Mouse (Mus musculus) forebrain, embryonic 15.5 days (tissue): ENCODE measurements around the gene Nus1. TPM values are rescaled to one million over a fixed set of nuclear protein-coding genes. Genes with fewer than 3 reads are reported as not detected.

Experiments used
- ATAC-seq: fragments of 200-750 bp; cut with Nextera tagmentation; replicated peaks from 2 replicates; pipeline ENCODE4 v1.8.0; 2017; ENCODE audit warnings: mild to moderate bottlenecking, moderate TSS enrichment, moderate library complexity
- H3K27ac ChIP-seq: fragments of 300-500 bp; sonication (generic); replicated peaks from 2 replicates; pipeline ENCODE4 v1.5.1; 2015; ENCODE audit warnings: mild to moderate bottlenecking, inconsistent platforms
- H3K27me3 ChIP-seq: fragments of 300-500 bp; sonication (generic); 2 replicates; pipeline ENCODE4 v1.6.1; 2015; ENCODE audit warnings: inconsistent platforms
- H3K36me3 ChIP-seq: fragments of 300-500 bp; sonication (generic); 2 replicates; pipeline ENCODE4 v1.6.1; 2015; ENCODE audit warnings: mild to moderate bottlenecking, inconsistent platforms
- H3K4me1 ChIP-seq: fragments of 300-500 bp; sonication (generic); 2 replicates; pipeline ENCODE4 v1.6.1; 2015; ENCODE audit warnings: inconsistent platforms
- H3K4me2 ChIP-seq: fragments of 300-500 bp; sonication (generic); replicated peaks from 2 replicates; pipeline ENCODE4 v1.6.1; 2015; ENCODE audit warnings: mild to moderate bottlenecking, inconsistent platforms
- H3K4me3 ChIP-seq: fragments of 300-500 bp; sonication (generic); 2 replicates; pipeline ENCODE4 v1.5.1; 2015; ENCODE audit warnings: mild to moderate bottlenecking, inconsistent platforms
- H3K9ac ChIP-seq: fragments of 300-500 bp; sonication (generic); replicated peaks from 2 replicates; pipeline ENCODE4 v1.6.1; 2015; ENCODE audit warnings: mild to moderate bottlenecking, inconsistent platforms
- H3K9me3 ChIP-seq: fragments of 300-500 bp; sonication (generic); 2 replicates; pipeline ENCODE4 v1.6.1; 2016; ENCODE audit warnings: inconsistent platforms
- WGBS: fragments of 180-500 bp; shearing (Covaris S2); methylation state at CpG from one replicate; pipeline ENCODE4 v1.1.7; 2015; ENCODE audit warnings: mixed read lengths; 5-methylcytosine and 5-hydroxymethylcytosine counted together
- polyA plus RNA-seq: library from polyadenylated mRNA; unstranded; fragments of >200 nt; fragmentation: Nextera tagmentation; extraction: Ambion mirVana; gene quantifications from 2 replicates; pipeline ENCODE4 v1.2.1, GENCODE M21; 2015

Gene Nus1
- polyA plus RNA-seq, 1 experiment from 2014 or later: 19.2 TPM

DNA sequence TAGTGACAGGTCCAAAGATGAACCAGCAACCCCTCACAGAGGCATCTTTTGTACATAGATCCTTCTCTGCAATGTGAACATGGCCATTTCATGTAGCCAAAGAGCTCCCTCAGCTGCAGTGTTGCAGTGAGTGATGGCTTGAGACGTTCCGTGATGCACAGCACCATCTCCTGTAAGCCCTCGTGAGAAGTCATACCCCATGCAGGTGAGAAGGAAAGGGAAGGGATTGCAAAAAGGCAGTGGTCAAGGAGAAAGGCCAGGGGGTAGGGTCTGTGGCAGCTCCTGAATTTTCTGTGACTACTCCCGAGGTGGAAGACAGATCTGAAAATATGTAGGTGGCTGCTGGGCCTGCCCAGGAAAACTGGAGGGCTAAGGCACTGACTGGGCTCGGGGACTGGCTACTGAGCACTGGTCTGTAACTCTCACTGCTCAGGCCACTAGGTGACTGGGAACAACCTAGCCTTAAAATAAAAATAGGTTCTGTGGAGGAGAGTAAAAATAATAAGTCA is 28.4 kb upstream of the Nus1 start, which contains the start of gene Nepn:
Gene Nepn, plus strand, starts transcription at position 51 of the 509 bp plus-strand sequence.
- Histone ChIP-seq H3K9me3 (no peaks in the 10 kb centered on the region), H3K9ac (no peak within 1 kb of the TSS), H3K4me3 (no peak within 1 kb of the TSS), H3K27me3 (no peaks in the 10 kb centered on the region), H3K36me3 (no peaks in the 10 kb centered on the region), H3K4me2 (no peak within 1 kb of the TSS), H3K27ac (no peak within 1 kb of the TSS), H3K4me1 (no peaks in the 10 kb centered on the region)
- ATAC-seq: no peak
- WGBS: 80% methylated on average over 5 of the region's 5 CpGs

DNA sequence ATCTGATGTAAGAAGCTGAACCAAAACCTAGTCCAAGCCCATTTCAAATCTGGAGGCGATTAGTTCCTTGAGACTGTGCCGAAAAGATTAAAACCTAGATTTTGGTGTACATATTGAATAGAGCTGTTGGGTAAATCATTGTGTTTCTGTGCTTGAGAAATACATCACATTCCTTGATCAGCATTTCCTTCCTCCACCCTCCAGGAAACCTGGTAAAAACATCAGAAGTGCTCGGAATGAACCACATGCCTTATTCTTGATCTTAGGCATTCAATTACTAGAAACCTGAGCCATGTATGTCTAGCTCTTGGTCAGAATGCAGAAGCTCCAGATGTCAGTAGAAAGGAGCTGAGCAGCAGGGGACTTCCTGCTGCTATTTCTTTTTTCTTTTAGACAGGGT is 27.9 kb upstream of the Nus1 start:
- H3K9ac ChIP-seq: no peak overlapping the region
- no peaks in the 10 kb centered on the region for H3K36me3 ChIP-seq
- H3K9me3 ChIP-seq: no peaks in the 10 kb centered on the region
- ATAC-seq: no peak
- H3K27ac ChIP-seq: no peak overlapping the region
- no peak overlapping the region for H3K4me3 ChIP-seq
- H3K4me2 ChIP-seq: no peak overlapping the region
- H3K27me3 ChIP-seq: no peaks in the 10 kb centered on the region
- 82% methylated on average over 3 of the region's 3 CpGs for WGBS
- H3K4me1 ChIP-seq: no peaks in the 10 kb centered on the region

DNA sequence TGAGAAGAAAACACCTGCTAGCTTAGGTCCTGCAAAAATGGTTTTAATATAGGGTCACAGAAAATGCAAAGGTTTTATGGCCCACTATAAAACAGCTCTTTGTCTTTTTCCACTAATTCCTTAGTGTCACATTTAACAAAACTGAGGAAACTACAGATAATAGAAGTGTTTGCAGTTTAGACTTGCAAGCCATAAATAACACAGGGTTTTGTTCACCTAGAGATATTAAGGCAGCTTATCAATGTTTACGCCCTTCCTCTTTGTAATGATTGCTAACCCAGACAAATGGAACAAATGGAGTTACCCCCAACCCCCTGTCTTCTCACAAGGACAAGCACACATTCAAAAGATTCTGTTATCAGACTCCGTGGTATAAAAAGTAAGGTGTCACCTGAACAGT is 26.1 kb upstream of the Nus1 start:
- no peak for ATAC-seq
- Histone ChIP-seq H3K27ac (no peak overlapping the region), H3K4me2 (no peak overlapping the region), H3K4me1 (no peaks in the 10 kb centered on the region), H3K9ac (no peak overlapping the region), H3K27me3 (no peaks in the 10 kb centered on the region), H3K4me3 (no peak overlapping the region), H3K36me3 (no peaks in the 10 kb centered on the region), H3K9me3 (no peaks in the 10 kb centered on the region)
- 84% methylated on average over 2 of the region's 2 CpGs for WGBS

DNA sequence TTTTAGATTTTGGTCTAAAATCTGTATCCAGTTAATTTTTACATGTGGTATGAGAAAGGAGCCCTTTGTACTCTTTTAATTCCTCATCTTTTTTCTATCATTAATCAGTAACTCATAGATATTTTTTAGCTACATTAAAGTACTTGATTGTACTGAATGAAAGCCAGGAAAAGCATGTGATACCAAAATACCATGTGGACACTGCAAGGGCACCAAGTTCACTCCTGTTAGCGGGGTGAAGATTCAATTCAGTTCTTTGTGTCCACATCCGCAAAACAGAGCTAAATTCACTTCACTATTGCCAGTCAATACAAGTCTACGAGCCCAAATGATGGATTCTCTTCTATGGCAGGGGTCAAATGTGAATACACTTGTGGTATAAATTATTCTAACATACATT is 20.7 kb upstream of the Nus1 start:
- no peak overlapping the region for H3K9ac ChIP-seq
- no peak overlapping the region for H3K27ac ChIP-seq

DNA sequence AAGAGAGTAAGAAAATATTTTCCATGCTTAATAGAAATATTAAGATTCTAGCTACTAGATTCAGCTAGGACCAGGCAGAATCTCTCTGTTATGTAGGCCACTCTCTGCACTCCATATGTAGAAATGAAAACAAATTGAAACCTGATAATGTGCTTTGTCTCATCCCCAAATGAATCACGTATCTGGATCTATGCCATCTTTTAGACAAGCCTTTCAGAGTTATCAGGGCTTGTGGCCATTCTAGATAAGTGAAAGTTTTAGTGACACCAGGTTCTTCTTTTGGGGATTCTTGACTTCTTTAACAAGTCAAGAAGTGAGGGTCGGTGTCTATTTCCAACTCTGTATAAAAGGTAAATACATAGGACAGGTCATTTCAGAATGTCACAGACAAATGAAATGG is 18.6 kb upstream of the Nus1 start:
- Histone ChIP-seq H3K36me3 (no peaks in the 10 kb centered on the region), H3K9ac (no peak overlapping the region), H3K9me3 (no peaks in the 10 kb centered on the region), H3K4me3 (no peak overlapping the region), H3K4me2 (no peak overlapping the region), H3K27me3 (no peaks in the 10 kb centered on the region), H3K27ac (no peak overlapping the region), H3K4me1 (no peaks in the 10 kb centered on the region)
- WGBS: 87% methylated on average over 2 of the region's 2 CpGs
- no peak for ATAC-seq

More for the DNA sequence above, 20.7 kb upstream of the Nus1 start:
- ATAC-seq: no peak
- Histone ChIP-seq H3K27me3 (no peaks in the 10 kb centered on the region), H3K9me3 (no peaks in the 10 kb centered on the region), H3K4me1 (no peaks in the 10 kb centered on the region), H3K4me3 (no peak overlapping the region), H3K4me2 (no peak overlapping the region), H3K36me3 (no peaks in the 10 kb centered on the region)
- WGBS: 94% methylated on average over 3 of the region's 3 CpGs

DNA sequence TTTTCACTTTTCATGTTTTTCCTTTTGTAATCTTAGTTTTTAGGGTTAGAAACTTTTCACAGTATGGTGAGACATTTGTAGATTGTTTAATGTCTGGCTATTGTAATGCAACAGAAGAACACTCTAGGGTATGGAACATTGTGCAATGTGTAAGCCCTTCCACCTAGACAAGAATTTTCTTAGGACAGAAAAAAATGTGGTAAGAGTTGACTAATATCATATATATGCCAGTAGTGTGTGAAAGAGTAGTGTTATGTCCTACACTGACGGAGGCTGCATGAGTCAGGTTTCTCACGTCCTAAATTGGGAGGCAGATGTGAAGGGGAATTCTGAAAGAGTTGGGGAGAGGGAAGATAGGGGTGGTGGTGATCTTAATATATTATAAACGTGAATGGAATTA is 17.6 kb upstream of the Nus1 start:
- Histone ChIP-seq H3K4me3 (no peak overlapping the region), H3K27ac (no peak overlapping the region), H3K4me2 (no peak overlapping the region), H3K4me1 (no peaks in the 10 kb centered on the region), H3K27me3 (no peaks in the 10 kb centered on the region), H3K36me3 (no peaks in the 10 kb centered on the region), H3K9ac (no peak overlapping the region), H3K9me3 (no peaks in the 10 kb centered on the region)
- ATAC-seq: no peak
- 63% methylated on average over 3 of the region's 3 CpGs for whole genome bisulfite sequencing

DNA sequence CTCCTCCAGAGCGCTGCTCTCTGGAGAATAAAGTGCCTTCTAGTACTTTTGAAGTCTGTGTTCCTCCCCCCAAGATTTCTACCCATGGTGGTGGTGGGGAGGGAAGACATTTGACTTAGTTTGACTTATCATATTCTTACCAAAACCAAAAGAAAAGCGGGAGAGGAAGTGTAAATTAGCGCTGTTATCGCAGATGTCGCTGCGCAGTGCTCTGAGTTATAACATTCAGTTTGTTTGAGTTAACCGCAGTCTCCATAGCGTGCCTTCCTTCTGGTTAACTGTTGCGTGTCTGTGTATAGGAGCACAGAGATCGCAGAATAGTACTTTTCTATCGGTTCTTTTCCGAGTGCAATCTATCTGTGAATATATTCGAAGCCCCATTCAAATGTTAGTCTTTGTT is 12.2 kb upstream of the Nus1 start:
- Histone ChIP-seq H3K4me3 (no peak overlapping the region), H3K9ac (no peak overlapping the region), H3K27ac (no peak overlapping the region), H3K27me3 (no peaks in the 10 kb centered on the region; the same call in 1 of the 2 replicates), H3K4me2 (no peak overlapping the region), H3K4me1 (no peaks in the 10 kb centered on the region), H3K9me3 (no peaks in the 10 kb centered on the region), H3K36me3 (no peaks in the 10 kb centered on the region)
- 93% methylated on average over 13 of the region's 13 CpGs for WGBS
- ATAC-seq: no peak

DNA sequence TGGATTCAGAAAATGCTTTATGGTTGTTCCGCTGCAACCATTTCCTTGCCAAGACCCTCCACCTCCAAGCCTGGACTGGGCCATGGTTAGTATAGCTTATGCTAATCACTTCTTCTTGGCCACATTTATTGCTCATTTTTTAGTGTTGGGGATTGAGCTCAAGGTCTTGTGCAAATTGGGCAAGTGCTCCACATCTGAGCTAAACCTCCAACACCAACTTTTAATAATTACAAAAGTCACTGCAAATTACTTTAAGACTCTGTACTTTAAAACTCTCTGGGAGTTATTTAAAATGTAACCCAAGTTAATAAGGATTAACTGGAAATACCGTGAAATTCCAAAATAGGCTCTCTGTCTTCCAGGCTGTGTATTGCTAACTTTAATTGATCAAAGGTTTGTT is 9.8 kb upstream of the Nus1 start:
- no peaks in the 10 kb centered on the region for H3K9me3 ChIP-seq
- H3K9ac ChIP-seq: no peak overlapping the region
- H3K4me3 ChIP-seq: no peak overlapping the region
- no peak for ATAC-seq
- no peak overlapping the region for H3K4me2 ChIP-seq
- H3K36me3 ChIP-seq: no peaks in the 10 kb centered on the region
- H3K27me3 ChIP-seq: no peaks in the 10 kb centered on the region; the same call in 1 of the 2 replicates
- 91% methylated on average over 2 of the region's 2 CpGs for WGBS
- H3K4me1 ChIP-seq: no peaks in the 10 kb centered on the region
- no peak overlapping the region for H3K27ac ChIP-seq

DNA sequence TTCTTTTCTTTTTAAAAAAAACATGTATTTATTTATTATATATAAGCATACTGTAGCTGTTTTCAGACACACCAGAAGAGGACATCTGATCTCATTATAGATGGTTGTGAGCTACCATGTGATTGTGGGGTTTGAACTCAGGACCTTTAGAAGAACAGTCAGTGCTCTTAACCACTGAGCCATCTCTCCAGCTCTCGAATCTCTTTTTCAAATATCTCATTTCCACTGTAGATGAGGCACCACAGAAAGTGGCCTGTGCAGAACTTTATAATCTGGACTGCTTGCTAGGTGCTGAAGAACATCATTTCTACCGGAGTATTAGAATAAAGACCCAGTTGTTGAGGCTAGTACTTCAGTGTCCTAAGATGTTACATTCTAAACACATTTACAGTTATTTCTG is 2.3 kb upstream of the Nus1 start:
- Histone ChIP-seq H3K4me3 (no peak overlapping the region), H3K27ac (no peak overlapping the region), H3K4me2 (no peak overlapping the region), H3K36me3 (no peaks in the 10 kb centered on the region), H3K27me3 (no peaks in the 10 kb centered on the region; the same call in 1 of the 2 replicates), H3K9ac (no peak overlapping the region), H3K4me1 (peaks cover 25% of the 10 kb centered on the region), H3K9me3 (no peaks in the 10 kb centered on the region)
- no peak for ATAC-seq
- 78% methylated on average over 2 of the region's 2 CpGs for WGBS

DNA sequence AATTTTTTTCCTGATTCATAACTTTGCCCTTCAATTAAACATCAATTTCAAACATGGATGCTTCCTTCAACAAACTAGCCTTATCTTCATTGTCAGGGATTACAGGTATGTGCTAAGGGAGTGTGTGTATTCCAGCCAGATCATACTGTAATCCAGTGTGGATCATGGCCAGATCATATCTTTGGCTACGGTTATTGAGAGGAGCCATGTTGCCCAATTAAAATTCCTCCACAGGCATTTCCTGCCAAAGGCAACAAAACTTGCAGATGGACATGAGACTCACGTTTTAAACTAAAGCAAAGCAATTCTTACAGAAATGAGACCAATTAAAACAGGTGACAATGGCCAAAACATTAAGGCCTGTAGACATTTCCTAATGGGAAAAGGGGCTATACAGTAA is 889 bp upstream of the Nus1 start:
- no peaks in the 10 kb centered on the region for H3K9me3 ChIP-seq
- 0 out of 2 replicates have a peak overlapping the region, but pooled peaks have one; percentile 28 for H3K9ac ChIP-seq
- 46% methylated on average over 2 of the region's 2 CpGs for WGBS
- peak overlapping the region; percentile 51 for H3K4me2 ChIP-seq
- peaks cover 27% of the 10 kb centered on the region for H3K4me1 ChIP-seq
- no peaks in the 10 kb centered on the region for H3K36me3 ChIP-seq
- H3K4me3 ChIP-seq: peak overlapping the region; percentile 83
- peak overlapping the region; percentile 70; the same call in 1 of the 2 replicates for H3K27ac ChIP-seq
- ATAC-seq: no peak
- no peaks in the 10 kb centered on the region for H3K27me3 ChIP-seq

DNA sequence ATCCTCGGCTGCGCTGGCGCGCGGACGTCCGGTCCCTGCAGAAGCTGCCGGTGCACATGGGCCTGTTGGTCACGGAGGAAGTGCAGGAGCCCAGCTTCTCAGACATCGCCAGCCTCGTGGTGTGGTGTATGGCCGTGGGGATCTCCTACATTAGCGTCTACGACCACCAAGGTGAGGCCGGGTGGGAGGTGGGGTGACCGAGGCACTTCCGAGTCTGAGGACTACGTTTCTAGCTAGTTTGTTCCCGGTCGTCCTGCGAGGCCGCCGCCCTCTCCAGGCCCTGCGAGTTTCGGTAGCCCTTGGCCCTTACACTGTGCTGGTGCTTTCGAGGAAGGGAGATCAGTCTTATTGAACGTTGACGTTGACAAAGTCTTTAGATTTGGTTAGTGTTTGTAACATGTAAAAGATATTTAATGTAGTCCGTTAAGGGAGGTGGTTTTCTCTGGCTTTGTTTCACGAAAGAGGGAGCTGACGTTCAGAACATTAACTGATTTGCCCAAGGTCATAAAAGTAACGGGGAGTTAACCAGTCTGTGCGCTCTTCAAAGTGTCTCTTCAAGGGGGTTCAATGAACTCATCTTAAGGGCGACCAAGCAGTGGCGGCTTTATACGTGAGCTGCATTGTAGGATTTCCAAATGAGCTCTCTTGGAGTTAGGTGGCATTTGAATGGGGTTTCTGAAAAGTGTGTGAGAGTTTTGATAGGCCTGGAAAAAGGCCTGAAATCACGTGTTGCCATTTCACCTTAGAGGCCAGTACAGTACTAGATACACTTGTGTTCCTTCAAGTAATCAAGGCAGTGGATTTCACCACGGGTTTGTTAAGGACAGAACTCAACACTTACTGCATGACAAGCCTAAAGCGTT is 882 bp downstream of the Nus1 start:
- 2% methylated on average over 39 of the region's 39 CpGs for WGBS
- no peaks in the 10 kb centered on the region for H3K36me3 ChIP-seq
- peak overlapping the region; percentile 83 for H3K4me3 ChIP-seq
- no peaks in the 10 kb centered on the region for H3K27me3 ChIP-seq
- peak; percentile 49 for ATAC-seq
- H3K9ac ChIP-seq: peak overlapping the region; percentile 92
- H3K4me1 ChIP-seq: peaks cover 30% of the 10 kb centered on the region
- peak overlapping the region; percentile 96 for H3K27ac ChIP-seq
- peak overlapping the region; percentile 55 for H3K4me2 ChIP-seq
- H3K9me3 ChIP-seq: no peaks in the 10 kb centered on the region

DNA sequence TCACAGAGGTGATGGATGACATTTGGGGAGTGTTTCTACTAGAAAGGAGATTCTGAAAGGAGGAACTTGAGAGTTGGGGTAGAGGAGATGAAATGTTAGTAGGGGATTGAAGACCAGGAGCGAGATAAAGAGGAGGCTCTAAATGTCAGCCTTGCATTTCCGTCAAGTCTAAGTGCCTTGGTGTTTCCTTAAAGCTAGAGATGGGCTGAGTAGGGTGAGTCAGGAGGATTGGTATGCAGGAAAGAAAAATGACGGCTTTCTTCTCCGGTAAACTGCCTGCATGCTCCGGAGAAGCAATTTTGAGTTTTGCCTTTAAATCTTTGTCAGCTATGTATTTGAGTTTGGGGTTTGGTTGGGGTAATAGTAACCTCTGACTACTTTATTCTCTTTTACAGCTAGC is 1.6 kb downstream of the Nus1 start:
- ATAC-seq: no peak
- H3K4me3 ChIP-seq: peak overlapping the region; percentile 83
- 69% methylated on average over 5 of the region's 5 CpGs for WGBS
- no peaks in the 10 kb centered on the region for H3K36me3 ChIP-seq
- H3K27ac ChIP-seq: no peak overlapping the region
- H3K9ac ChIP-seq: peak overlapping the region; percentile 92
- peaks cover 33% of the 10 kb centered on the region for H3K4me1 ChIP-seq
- H3K9me3 ChIP-seq: no peaks in the 10 kb centered on the region
- H3K4me2 ChIP-seq: peak overlapping the region; percentile 55
- no peaks in the 10 kb centered on the region for H3K27me3 ChIP-seq
